Mouse (Mus musculus): ENCODE measurements around the gene Hipk4. TPM values are rescaled to one million over a fixed set of nuclear protein-coding genes. Genes with fewer than 3 reads are reported as not detected.
"Not testable (repeated sequence)": the region's sequence is repeated elsewhere in the genome, so short reads cannot be mapped to it uniquely, and the experiment has no call there.

Hipk4 gene
- polyA plus RNA-seq, 1 experiment = 0.66 TPM

GRCm38 (mm10) chr7:27493450-27493849 is 29.6 kb upstream of the Hipk4 start:
- no peak for DNase-seq (ENCODE audit: extremely low spot score in 1 of 2, low spot score in 1 of 2)

- DNase-seq (ENCODE audit: extremely low spot score in 1 of 2, low spot score in 1 of 2) = not testable (repeated sequence)
Observed at GRCm38 (mm10) chr7:27494659-27495367, 28.3 kb upstream of the Hipk4 start.

GRCm38 (mm10) chr7:27499036-27499435 is 24.0 kb upstream of the Hipk4 start, which contains the start of gene Prx:
Gene Prx, plus strand, starts transcription at chr7:27499324.
- DNase-seq (ENCODE audit: extremely low spot score in 1 of 2, low spot score in 1 of 2) = no peak

- no peak for DNase-seq (ENCODE audit: extremely low spot score in 1 of 2, low spot score in 1 of 2)
Observed at GRCm38 (mm10) chr7:27501620-27502019, 21.4 kb upstream of the Hipk4 start.

DNA sequence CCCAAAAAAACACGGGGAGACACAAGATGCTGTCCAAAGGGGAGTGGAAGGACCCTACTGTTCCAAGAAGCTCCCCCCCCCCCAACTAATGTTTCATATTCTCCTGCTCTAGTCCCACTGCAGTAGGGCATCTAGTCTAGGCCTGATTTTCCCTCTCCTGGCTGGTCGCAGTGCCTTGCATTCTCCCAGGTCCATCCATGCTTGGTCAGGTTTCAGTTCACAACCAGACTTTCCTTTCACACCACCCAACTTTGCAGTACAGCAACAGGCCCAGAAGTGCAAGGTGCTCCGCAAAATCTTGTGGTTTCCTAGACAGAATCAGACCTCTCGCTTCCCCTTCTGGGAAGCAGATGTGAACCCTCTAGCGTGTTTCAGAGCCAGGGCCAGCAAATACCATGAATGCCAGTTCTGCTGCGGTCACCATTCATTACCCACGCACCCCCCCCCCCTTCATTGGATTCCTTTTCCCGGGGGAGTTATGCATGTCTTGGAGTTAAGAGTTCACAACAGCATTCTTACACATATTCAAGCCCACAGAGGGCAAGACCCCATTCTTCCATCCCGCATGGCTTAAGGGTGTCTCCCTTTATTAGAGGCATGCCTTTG is 16.2 kb upstream of the Hipk4 start:
- DNase-seq (ENCODE audit: extremely low spot score in 1 of 2, low spot score in 1 of 2) = no peak

GRCm38 (mm10) chr7:27507711-27508647 is 15.1 kb upstream of the Hipk4 start:
- DNase-seq (ENCODE audit: extremely low spot score in 1 of 2, low spot score in 1 of 2) = peak; percentile 84 to 93

DNA sequence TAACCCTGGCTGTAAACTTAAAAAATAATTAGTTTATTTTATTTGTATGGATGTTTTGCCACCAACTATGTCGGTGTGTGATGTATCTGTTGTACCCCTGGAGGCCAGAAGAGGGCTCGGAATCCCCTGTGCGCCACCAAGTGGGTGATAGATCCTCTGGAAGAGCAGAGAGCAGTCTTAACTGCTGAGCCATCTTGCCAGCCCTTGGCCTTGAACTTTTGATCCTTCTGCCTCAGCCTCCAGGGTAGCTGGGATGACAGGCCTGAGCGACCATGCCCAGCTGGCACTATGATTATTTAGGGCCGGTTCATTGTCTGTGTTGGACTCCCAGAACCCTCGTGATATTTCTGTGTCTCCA is 14.4 kb upstream of the Hipk4 start:
- peak in 1 of 2 experiments; percentile 67 for DNase-seq (ENCODE audit: extremely low spot score in 1 of 2, low spot score in 1 of 2)

DNA sequence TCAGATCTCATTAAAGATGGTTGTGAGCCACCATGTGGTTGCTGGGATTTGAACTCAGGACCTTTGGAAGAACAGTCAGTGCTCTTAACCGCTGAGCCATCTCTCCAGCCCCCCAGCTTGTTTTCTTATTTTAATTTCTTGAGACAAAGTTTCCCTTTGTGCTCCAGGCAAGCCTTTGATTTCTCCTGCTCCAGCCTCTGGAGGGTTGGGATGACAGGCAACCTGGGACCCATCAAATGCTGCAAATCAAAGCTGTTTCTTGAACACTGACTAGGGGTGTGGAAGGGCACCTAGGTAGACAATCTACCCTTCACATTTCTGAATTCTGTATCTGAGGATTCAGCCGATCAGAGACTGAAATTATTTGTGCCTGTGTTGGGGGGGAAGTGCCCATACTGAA is 12.3 kb upstream of the Hipk4 start:
- no peak for DNase-seq (ENCODE audit: extremely low spot score in 1 of 2, low spot score in 1 of 2)

GRCm38 (mm10) chr7:27514961-27515360 is 8.1 kb upstream of the Hipk4 start:
- DNase-seq (ENCODE audit: extremely low spot score in 1 of 2, low spot score in 1 of 2) = no peak

- no peak for DNase-seq (ENCODE audit: extremely low spot score in 1 of 2, low spot score in 1 of 2)
Observed at GRCm38 (mm10) chr7:27518314-27518713, 4.8 kb upstream of the Hipk4 start.

DNA sequence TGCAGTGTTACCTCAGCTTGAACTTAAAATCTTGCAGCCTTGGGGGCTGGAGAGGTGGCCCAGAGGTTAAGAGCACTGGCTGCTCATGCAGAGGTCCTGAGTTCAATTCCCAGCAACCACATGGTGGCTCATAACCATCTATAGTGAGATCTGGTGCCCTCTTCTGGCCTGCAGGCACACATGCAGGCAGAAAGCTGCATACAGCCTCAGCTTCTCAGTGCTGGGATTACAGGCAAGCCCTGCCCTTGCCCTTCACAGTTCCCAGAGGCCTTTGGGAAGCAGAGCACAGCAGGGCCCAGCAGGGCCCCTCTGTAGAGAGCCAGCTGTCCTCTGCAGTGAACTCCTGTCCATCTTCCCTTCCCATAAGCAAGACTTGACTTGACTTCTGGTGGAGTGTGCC is 3.0 kb upstream of the Hipk4 start:
- DNase-seq (ENCODE audit: extremely low spot score in 1 of 2, low spot score in 1 of 2) = no peak

- DNase-seq (ENCODE audit: extremely low spot score in 1 of 2, low spot score in 1 of 2) = no peak
Observed at GRCm38 (mm10) chr7:27520599-27520998, 2.5 kb upstream of the Hipk4 start.

DNA sequence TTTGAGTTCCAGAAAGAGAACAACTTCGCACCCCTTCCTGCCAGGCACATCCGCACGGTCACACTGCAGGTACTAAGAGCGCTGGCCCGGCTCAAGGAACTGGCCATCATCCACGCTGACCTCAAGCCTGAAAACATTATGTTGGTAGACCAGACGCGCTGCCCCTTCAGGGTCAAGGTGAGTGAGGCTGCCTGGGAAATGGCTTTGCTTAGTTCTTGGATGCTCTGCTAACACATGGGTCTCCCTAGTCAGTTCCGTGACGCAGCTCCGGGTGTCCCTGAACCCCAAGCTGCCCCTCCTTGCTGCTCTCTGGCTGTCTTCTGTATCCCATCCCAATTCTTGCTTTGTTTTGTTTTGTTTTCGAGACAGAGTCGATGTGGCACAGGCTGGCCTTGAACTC is 738 bp downstream of the Hipk4 start:
- DNase-seq (ENCODE audit: extremely low spot score in 1 of 2, low spot score in 1 of 2) = no peak

DNA sequence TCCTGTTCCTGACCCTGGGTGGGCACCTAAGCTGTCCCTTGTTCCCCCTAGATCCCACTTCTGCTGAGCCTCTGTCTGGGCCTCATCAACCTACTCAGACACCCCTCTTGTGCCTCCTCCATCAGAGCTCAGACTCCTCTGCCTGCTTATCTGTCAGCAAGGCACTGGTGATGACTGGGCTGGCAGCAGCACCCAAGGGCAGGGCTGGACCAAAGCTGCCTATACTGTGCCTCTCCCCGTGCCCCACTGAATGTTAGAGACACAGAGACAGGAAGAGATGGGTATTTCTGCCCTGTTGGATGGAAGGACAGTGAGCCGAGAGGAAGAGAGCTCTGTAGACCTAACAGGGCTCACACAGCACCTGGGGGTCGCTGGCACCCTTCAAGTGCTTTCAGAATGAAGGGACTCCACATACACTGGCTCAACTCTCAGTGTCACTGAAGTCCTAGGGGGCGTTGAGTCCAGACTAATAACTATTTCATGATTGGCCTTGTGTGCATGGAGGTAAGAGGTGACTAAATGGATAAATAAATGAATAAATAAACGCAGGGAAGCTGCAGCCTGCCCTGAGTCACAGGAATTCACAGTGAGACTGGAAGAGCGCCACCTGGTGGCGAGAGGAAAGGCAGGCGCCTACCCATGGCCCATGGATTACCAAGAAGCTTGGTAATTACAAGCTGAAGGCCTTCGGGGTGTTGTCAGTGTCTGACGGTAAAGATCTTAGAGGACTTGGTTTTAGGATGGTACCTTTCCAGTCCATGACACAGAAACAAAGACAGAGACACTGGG is 3.2 kb downstream of the Hipk4 start:
- DNase-seq (ENCODE audit: extremely low spot score in 1 of 2, low spot score in 1 of 2) = peak in 1 of 2 experiments; percentile 87

DNA sequence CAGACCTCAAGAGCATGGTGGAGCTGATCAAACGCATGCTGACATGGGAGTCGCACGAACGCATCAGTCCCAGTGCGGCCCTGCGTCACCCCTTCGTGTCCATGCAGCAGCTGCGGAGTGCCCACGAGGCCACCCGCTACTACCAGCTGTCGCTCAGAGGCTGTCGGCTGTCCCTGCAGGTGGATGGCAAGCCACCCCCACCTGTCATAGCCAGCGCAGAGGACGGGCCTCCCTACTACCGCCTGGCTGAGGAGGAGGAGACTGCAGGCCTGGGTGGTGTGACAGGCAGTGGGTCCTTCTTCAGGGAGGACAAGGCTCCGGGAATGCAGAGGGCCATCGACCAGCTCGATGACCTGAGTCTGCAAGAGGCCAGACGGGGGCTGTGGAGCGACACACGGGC is 6.0 kb downstream of the Hipk4 start:
- DNase-seq (ENCODE audit: extremely low spot score in 1 of 2, low spot score in 1 of 2) = no peak

DNA sequence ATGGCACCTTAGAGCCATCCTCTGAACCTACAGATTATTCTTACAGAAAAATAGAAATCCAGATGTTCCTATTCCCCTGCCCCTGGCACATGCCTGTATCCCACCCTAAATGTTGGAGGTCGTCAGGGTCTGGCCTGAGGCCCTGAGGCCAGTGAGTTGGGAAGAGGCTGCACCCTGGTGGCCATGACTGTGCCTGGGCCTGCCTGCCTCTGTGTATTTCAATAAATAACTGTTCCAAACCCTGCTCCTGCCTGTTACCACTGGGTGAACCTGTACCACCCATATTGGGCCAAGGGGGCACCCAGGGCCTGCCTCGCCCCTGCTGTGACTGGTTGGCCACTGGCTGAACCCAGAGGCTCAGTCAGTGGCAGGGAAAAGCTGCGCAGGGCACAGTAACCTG is 7.9 kb downstream of the Hipk4 start:
- DNase-seq (ENCODE audit: extremely low spot score in 1 of 2, low spot score in 1 of 2) = no peak

DNA sequence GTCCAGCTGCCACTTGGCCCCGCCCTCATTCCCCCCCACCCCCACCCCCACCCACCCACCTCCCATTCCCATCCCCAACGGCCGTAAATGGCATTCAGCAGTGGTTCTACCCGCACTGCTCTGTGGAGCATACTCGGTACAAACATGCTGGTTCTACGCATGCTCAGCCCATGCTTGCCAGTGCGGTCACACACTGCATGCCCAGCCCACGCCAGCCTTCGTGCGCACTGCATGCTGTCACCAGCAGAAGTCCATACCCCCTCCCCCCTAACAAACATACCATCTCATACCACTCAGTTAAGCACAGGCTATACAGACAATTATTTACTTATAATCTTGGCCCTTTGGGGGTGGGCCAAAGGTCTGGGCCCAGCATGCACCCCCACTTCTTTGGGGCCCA is 8.6 kb downstream of the Hipk4 start:
- DNase-seq (ENCODE audit: extremely low spot score in 1 of 2, low spot score in 1 of 2) = no peak

DNA sequence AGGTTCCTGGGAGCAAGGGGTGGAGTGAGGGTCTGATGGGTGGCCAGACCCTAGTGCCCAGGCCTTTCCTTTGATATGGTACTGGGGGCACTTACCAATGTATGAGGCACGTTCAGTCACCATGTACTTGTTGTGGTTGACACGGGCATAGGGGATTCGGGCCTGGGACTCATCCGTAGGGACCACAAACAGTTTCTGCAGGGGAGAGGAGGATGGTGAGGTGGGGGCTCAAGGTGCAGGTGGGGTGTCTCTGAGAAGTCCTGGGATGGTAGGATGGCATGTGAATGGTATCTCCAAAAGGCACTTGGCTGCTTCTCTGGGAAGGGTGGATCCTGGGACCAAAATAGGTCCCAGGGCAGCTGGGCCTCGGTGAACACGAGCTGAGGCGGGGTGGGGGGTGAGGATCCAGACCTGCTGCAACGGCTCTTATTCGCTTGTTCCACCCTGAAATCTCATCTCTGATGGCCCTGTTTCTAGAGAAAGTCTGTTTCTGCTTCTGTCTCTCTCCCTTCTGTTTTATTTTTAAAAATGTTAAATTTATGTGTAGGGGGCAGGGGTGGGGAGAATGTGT is 9.5 kb downstream of the Hipk4 start:
- no peak for DNase-seq (ENCODE audit: extremely low spot score in 1 of 2, low spot score in 1 of 2)

DNA sequence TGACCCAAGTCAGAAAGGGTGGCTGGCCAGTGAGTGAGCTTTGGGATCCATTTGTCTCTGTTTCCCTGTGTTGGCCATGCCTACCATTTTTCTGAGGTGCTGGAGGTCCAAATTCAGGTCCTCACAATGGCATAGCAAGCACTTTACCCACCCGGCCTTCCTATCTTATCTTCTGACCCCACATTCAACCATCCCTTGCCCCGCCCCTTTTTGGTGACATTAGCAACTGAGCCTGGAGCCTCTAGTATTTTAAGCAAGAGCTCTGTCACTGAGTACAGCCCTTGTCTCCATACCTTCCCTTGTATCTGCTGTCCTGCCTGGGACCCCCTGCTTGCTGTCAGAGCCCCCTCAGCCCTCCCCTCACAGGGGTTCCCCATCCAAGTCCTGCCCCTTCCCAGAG is 12.3 kb downstream of the Hipk4 start:
- no peak for DNase-seq (ENCODE audit: extremely low spot score in 1 of 2, low spot score in 1 of 2)

DNA sequence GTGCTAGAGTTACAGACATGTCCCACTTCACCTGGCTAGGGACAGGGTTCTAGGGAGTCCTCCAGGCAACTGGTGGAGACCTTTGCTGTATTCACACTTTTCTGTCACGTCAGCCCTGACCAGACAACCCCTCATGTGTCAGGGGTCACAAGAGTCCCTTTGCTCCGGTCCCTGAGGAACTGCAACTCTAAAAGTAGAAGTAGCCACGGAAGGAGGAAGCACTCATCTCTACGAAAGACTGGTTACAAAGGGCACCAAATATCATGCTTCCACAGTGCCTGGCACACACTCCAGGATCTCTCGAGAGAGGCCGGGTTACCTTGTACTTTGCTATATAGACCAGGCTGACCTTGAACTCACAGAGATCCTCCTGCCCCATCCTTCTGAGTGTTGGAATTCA is 13.6 kb downstream of the Hipk4 start:
- DNase-seq (ENCODE audit: extremely low spot score in 1 of 2, low spot score in 1 of 2) = no peak
